Mouse (Mus musculus): Measurements from ENCODE around the gene Aox4.

Aox4 gene

GRCm38 (mm10) chr1:58298347-58298746 is 88.2 kb downstream of the Aox4 start:
- DNase-seq (ENCODE audit: extremely low spot score, low read depth, low spot score), result no peak

DNA sequence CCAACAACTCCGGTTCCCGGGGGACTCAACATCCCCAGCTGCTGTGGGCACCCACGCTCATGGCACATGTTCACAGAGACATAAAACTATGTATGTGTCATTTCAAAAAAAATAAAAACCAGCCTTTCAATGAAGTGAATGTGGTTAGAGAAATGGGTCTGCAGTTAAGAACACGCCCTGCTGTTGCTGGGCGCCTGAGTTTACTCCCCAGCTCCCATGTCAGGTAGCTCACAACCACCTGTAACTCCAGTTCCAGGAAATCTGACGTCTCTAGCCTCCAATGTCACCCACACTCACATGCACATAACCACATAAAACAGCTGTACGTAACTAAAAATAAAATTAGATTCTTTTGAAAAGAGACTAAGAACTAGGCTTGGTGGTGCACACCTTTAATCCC is 90.9 kb downstream of the Aox4 start:
- DNase-seq (ENCODE audit: extremely low spot score, low read depth, low spot score), result no peak

- no peak for DNase-seq (ENCODE audit: extremely low spot score, low read depth, low spot score)
Observed at GRCm38 (mm10) chr1:58302015-58302414, 91.8 kb downstream of the Aox4 start.

GRCm38 (mm10) chr1:58303009-58303408 is 92.8 kb downstream of the Aox4 start:
- no peak for DNase-seq (ENCODE audit: extremely low spot score, low read depth, low spot score)

GRCm38 (mm10) chr1:58303726-58304125 is 93.5 kb downstream of the Aox4 start:
- no peak for DNase-seq (ENCODE audit: extremely low spot score, low read depth, low spot score)

GRCm38 (mm10) chr1:58304296-58304695 is 94.1 kb downstream of the Aox4 start:
- DNase-seq (ENCODE audit: extremely low spot score, low read depth, low spot score), result no peak

GRCm38 (mm10) chr1:58307181-58307580 is 97.0 kb downstream of the Aox4 start:
- DNase-seq (ENCODE audit: extremely low spot score, low read depth, low spot score), result no peak

GRCm38 (mm10) chr1:58308594-58308993 is 98.4 kb downstream of the Aox4 start:
- no peak for DNase-seq (ENCODE audit: extremely low spot score, low read depth, low spot score)

GRCm38 (mm10) chr1:58309853-58310252 is 99.7 kb downstream of the Aox4 start:
- no peak for DNase-seq (ENCODE audit: extremely low spot score, low read depth, low spot score)

DNA sequence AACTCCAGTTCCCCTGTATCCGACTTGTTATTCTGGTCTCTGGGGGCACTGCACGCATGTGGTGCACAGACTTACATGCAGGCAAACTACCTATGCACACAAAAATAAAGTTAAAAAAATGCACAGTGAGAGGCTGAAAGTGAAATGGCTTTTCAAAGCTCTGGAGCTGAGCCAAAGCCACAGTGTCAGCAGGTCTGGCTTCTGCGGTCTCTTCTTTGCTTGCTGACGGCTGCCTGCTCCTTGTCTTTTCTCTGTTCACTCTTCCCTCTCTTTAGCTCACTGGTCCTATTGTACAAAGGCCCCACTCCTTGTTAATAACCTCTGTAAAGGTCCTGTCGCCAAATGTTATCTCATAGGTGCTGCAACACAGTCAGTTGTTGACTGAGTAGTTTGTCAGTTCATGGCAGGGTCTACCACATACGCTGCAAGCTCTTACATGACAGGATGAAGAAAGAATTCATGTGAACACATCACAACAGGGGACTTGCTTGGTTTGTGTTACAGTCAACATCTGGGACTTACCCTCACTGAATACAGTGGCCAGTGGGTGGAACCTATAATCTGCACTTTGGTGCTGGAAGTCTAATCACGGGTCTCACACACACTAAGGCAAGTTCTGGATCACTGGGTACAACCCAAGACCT is 101.1 kb downstream of the Aox4 start:
- DNase-seq (ENCODE audit: extremely low spot score, low read depth, low spot score), result no peak

DNA sequence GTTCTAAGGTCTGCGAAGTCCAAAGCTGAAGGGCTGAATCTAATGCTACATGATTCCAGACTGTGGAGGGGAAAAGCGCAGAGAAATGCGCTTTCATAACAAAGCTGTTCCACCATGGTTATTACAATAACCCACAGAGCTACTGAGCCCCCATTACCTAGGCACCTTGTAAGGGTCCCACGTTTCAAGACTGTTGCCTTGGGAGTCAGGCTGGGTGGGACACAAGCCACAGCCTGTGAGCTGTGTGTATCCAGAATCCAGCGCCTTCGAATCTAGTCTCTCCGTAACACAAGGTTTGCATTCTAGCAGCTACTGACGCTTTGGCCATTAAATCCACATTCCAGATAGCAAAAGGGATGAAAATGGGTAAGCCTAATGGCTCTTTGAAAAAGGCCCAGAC is 103.0 kb downstream of the Aox4 start:
- DNase-seq (ENCODE audit: extremely low spot score, low read depth, low spot score), result no peak

GRCm38 (mm10) chr1:58315532-58315931 is 105.3 kb downstream of the Aox4 start:
- DNase-seq (ENCODE audit: extremely low spot score, low read depth, low spot score), result no peak

Data from hindlimb bud, embryonic 11.5 days (tissue).